Mouse (Mus musculus): Measurements from ENCODE around the gene Brsk2.

GRCm38 (mm10) chr7:141943444-141943843 is 6.1 kb upstream of the Brsk2 start:
- TF ChIP-seq CTCF (IDR thresholded peaks at IDR 0.05; ENCODE audit: insufficient read depth, low read length) (no peak), POLR2A (IDR thresholded peaks at IDR 0.05; ENCODE audit: borderline replicate concordance, extremely low read depth, low read depth, low read length) (no peak)

Measured in lung, adult 2 months (tissue).